Mouse (Mus musculus): ENCODE data around the gene Lif. TPM values are rescaled to one million over a fixed set of nuclear protein-coding genes. Genes with fewer than 3 reads are reported as not detected.
A peak's percentile ranks its signal among the peaks of the same experiment; 100 is the strongest.

Lif gene
- total RNA-seq, 2 experiments from 2014 or later: 0.17 to 0.23 TPM

DNA sequence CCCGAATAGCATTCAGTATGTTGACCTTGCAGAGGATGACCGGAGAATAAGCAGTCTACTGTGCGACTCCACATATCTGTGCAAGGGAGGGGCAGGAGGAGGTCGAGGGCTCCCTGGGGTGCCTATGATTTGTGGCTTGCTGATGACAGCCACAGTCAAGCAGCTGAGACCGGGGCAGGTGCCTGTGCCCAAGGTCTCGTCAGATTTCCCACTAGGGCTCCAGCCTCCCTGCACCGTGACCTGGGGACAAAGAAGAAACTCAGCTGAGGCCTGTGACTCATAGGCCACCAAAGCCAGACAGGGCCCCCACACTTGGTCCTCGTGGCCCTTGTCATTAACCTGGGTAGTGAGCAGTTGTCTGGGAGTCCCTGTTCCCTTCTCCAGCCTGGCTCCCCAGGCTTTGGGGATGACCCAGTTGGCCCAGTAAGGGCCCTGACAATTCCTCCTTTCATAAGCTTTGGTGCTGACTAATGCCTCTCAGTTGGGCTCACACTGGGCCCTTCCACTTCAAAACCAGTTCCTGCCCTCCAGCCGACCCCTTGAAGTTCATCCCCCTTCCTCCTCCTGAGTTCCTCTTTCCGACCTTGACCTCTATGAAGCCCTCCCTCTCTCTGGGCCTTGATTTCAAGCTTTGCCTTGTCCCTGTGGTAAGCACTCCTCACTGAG is 39.4 kb downstream of the Lif start:
- DNase-seq: peak; percentile 16
- H3K27ac ChIP-seq: peak overlapping the region; percentile 31; the same call in 1 of the 2 replicates
- no peak overlapping the region for H3K4me3 ChIP-seq
- no peak for TF ChIP-seq CTCF (IDR thresholded peaks at IDR 0.05)
- intact Hi-C loops (cut with DNase I): no loop called here

DNA sequence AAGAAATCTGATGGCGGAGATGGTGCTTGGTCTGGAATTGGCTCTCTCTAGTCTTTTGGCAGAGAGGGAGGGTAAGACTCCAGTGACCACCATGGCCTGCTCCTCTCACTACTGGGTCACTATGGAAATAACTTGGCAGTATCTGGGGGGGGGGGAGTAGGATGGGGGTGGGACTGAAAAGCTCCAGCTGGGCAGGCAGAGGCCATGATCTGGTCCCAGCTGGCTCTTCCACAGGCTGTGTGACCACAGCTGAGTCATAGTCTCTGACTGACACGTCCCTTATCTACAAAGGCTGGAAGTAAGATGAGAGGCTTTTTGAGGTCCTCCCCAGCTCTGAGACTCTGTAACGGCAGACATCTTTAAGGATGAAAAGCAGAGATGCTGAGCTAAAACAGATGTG is 40.4 kb downstream of the Lif start:
- DNase-seq: no peak
- no peak overlapping the region for H3K27ac ChIP-seq
- intact Hi-C loops (cut with DNase I): loop anchor here (1.0 kb wide), 1 partner anchor 25 kb away; no protein-coding TSS in a partner anchor
- no peak for TF ChIP-seq CTCF (IDR thresholded peaks at IDR 0.05)
- H3K4me3 ChIP-seq: no peak overlapping the region

DNA sequence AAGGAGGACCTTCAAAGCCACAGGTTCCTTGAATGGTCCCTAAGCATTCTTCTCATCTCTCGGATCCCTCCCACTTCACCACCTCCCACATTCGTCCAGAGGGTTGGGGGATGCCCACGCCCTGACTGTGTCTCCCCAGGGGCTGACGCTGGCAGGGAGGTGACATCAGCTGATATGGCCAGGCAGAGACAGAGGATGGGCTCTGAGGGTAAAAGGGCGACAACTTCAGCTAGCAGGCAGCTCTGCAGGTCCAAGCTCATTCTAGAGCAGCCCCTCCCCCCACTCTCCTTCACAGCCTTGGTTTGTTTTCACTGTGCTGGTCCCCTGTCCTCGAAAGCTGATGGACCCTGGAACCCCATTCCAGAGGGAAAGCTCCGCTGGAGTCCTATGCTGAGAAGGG is 41.3 kb downstream of the Lif start:
- H3K4me3 ChIP-seq: no peak overlapping the region
- intact Hi-C loops (cut with DNase I): loop anchor here (1.0 kb wide), 1 partner anchor 26 kb away; no protein-coding TSS in a partner anchor
- TF ChIP-seq CTCF (IDR thresholded peaks at IDR 0.05): no peak
- peak overlapping the region; percentile 50 for H3K27ac ChIP-seq
- DNase-seq: no peak

DNA sequence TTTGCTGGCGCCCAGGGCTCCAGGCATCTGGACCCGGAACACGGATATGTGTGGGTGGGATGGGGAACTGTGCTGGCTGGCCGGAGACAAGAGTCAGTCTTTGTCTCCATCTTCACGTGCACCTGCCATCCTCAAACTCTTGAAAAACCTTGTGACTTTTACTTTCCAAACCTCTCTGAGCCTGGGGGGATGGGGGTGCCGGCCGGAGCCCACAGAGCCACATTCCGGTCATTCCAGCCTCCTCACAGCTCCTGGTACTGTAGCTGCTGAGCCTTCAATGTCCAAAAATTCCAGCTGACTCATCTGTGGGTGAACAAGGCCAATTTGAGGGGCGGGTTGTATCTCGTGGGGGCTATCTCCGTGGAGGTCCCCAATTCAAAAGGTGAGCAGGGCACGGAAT is 41.8 kb downstream of the Lif start:
- no peak for TF ChIP-seq CTCF (IDR thresholded peaks at IDR 0.05)
- intact Hi-C loops (cut with DNase I): no loop called here
- Histone ChIP-seq H3K27ac (peak overlapping the region; percentile 50), H3K4me3 (no peak overlapping the region)
- DNase-seq: peak; percentile 19

DNA sequence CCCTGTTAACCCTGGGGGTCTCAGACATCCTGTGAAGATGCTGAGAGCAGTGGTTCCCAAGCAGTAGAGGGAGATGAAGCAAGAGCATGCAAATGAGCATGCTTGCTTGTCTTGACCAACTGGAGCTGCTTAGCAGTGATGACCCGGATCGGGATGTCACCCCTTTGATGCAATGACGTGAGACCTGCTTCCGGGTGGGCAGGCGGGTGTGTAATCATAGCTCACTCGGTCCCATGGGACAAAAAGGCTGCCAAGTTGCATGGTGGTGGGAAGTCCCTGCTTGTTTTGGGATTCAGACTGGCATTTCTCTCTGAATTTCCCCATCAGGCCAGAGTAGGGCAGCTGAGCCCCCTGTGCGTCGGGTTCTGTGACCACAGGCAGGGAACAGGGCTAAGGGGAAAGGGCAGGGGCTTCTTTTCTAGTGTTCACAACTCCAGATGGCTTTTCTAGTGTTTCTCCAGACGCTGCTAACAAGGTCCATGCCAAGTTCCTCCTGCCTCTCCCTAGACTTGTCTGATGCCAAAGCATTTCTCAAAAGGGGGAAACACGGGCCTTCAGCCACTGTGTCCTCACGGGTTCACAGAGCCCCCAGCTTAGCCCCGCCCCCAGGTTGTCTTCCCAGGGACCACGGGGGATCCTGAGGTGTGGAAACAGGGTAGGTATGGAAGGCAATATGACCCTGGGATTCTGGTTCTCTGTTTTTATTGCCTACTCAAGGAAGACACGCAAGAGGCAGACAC is 42.5 kb downstream of the Lif start:
- no peak for TF ChIP-seq CTCF (IDR thresholded peaks at IDR 0.05)
- Histone ChIP-seq H3K4me3 (no peak overlapping the region), H3K27ac (peak overlapping the region; percentile 50)
- DNase-seq: peak; percentile 79
- intact Hi-C loops (cut with DNase I): no loop called here

DNA sequence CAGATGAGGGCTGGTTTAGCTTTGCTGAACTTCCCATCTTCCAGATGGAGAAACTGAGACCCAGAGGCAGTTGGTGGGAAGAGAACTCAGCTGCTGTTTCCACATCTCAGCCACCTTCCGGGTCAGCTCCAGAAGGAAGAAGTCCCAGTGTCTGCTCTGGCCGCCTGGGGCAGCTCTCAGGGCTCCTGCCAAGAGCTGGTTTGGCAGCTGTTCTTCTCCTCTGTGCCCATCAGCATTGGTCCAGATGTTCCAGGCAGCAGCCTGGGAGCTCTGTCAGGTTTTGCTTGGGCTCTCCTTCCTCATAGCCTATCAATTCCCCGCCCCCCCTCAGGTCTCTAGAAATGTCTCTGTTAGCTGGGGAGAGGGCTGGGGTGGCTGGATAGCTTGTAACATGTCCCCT is 43.3 kb downstream of the Lif start:
- no peak overlapping the region for H3K4me3 ChIP-seq
- intact Hi-C loops (cut with DNase I): no loop called here
- peak; percentile 65 for DNase-seq
- no peak for TF ChIP-seq CTCF (IDR thresholded peaks at IDR 0.05)
- H3K27ac ChIP-seq: peak overlapping the region; percentile 50; the same call in 1 of the 2 replicates

DNA sequence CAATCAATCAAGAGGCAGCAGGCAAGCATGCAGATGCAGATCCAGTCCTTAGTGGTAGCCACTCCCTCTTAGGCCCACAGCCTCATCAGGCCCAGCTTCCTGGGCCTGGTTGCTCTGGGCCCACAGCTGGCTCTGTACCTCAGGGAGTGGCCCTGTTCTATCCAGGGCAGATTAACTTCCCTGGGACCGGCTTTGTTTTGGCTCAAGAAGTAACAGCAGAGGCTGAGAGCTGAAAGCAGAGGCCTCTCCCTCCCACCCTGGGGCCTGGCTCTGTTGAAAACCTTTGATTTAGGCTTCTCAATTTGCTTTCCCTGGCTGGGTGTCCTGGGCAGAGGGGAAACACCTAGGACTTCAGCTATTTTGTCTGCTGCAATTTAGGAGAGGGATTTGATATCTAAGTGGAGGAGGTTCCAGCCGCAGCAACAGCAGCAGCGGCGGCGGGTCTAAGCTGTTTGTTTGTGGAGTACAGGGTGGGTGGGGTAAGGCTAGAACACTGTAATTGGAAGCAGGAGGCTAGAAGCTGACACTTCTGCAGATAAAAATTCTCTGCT is 45.1 kb downstream of the Lif start:
- Histone ChIP-seq H3K4me3 (no peak overlapping the region), H3K27ac (peak overlapping the region; percentile 69)
- intact Hi-C loops (cut with DNase I): no loop called here
- no peak for TF ChIP-seq CTCF (IDR thresholded peaks at IDR 0.05)
- peak; percentile 68 for DNase-seq

DNA sequence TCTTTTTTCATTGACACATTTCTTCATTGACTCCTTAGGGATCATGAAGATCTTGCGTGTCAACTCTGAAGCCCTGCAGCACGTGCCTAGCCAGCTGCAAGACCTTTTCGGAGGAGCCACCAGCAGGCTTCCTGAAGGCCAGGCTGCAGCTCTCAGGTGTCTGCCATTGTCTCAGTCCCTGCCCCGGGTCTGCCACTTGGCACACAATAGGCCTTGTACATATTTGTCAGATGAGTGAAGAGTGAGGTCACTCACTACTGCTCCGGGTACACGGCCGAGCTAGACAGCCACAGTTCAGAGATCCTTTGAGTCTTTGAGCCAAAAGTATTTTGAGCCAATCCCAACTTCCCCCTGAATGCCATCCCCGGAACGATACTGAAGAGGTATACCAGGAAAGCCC is 45.7 kb downstream of the Lif start:
- no peak for DNase-seq
- intact Hi-C loops (cut with DNase I): no loop called here
- Histone ChIP-seq H3K27ac (peak overlapping the region; percentile 69), H3K4me3 (no peak overlapping the region)
- no peak for TF ChIP-seq CTCF (IDR thresholded peaks at IDR 0.05)

DNA sequence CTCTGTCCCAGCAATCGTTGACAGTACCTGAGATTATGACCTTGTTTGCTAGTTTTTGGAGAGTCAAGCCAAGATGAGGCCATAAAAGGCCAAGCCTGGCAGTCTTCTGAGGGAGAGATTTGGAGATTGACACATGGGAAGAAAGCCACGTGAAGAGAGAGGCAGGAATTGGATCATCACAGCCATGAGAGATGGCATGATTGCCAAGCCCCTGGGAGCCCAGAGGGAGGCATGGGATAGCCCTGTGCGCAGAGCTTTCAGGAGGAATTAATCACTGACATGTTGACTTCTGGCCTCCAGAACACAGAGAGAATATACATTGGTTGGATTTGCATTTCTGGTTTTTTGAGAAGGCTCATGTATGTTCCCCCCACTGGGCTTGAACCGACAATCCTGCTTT is 46.8 kb downstream of the Lif start:
- intact Hi-C loops (cut with DNase I): no loop called here
- no peak overlapping the region for H3K27ac ChIP-seq
- no peak overlapping the region for H3K4me3 ChIP-seq
- TF ChIP-seq CTCF (IDR thresholded peaks at IDR 0.05): no peak
- DNase-seq: no peak

DNA sequence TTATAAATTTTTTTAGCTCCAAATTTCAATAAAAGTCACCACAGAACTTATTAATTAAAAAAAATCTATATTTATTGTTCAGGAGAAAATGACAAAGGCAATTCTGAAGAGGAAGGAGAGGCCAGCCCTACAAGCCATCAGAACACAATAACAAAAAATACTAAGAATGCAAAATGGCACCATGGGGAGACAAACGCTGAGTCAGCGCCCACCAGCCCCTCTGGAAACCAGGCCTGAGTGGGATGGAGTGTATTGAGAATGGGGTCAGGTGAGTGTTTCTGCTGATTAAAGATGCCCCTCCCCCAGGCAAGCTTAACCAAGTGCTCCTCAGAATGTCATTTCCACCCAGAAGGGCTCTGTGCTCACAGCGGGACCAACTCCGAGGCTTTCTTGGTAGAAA is 47.7 kb downstream of the Lif start:
- no peak for TF ChIP-seq CTCF (IDR thresholded peaks at IDR 0.05)
- Histone ChIP-seq H3K4me3 (no peak overlapping the region), H3K27ac (no peak overlapping the region)
- intact Hi-C loops (cut with DNase I): no loop called here
- DNase-seq: no peak

DNA sequence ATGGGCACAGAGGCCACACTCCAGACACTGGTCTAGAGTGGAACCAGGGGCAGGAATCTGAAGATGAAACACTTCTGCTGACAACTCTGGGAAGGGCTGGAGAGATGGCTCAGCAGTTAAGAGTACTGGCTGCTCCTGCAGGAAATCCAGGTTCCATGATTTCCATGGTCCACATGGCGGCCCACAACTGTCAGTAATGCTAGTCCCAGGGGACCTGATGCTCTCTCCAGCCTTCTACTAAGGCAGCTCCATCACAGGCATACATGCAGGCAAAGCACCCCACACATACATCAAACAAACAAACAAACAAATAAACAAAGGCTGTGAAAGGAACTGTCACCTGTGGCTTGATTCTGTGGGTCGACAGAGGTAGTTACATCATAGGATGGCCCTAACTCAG is 48.7 kb downstream of the Lif start:
- intact Hi-C loops (cut with DNase I): no loop called here
- H3K4me3 ChIP-seq: no peak overlapping the region
- H3K27ac ChIP-seq: no peak overlapping the region
- TF ChIP-seq CTCF (IDR thresholded peaks at IDR 0.05): no peak
- no peak for DNase-seq

DNA sequence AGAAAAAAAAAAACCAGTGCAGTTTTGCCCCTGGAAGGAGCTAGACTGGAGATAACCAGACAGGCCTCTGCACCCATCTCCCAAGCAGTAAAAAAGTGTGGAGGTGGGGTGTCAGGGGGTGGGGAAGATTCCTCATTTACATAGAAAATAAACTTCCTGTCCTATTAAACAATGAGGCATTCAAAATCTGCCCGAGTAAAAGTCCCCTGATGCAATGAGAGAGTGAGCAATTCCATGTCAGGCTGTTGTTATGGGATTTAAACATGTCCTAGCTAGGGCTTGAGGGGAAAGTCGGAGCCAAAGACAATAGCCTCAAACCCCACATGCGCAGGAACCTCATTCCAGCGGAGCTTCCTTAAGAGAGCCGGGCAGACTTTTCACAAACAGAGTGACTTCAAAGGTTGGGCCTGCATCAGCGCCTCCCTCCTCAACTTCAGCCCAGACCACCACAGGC is 50.7 kb downstream of the Lif start:
- TF ChIP-seq CTCF (IDR thresholded peaks at IDR 0.05): no peak
- DNase-seq: no peak
- Histone ChIP-seq H3K4me3 (no peak overlapping the region), H3K27ac (peak overlapping the region; percentile 71)
- intact Hi-C loops (cut with DNase I): no loop called here

Measured in gastrocnemius, adult 2 months (tissue).